Mouse (Mus musculus) erythroblast, embryonic 14.5 days (primary cell): ENCODE results near the gene Lyrm7.

Experiments used
- GATA1 ChIP-seq: IDR thresholded peaks from 2 replicates; pipeline ENCODE4 v1.6.1; 2012; ENCODE audit warnings: low read length, inconsistent platforms, mixed read lengths
- TAL1 ChIP-seq: IDR thresholded peaks from 3 replicates; pipeline ENCODE4 v1.6.1; 2012; ENCODE audit warnings: low read length, inconsistent platforms, mixed read lengths

DNA sequence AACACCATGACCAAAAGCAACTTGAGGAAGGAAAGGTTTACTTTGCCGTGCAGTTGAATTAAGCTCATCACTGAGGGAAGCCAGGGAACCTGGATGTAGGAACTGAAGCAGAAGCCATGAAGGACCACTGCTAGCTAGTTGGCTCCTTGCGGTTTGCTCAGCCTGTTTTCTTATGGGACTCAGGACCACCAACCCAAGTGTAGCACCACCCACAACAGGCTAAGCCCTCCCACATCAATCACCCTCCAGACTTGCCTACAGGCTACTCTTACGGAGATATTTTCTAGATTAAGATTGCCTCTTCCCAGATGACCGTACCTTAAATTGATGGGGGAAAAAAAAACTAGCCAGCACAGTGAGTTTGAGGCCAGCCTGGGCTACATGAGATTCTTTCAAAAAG, 48.4 kb downstream of the Lyrm7 start:
- TF ChIP-seq GATA1 (no peak), TAL1 (no peak)
